Mouse (Mus musculus) cerebellum, adult 2 months (tissue): ENCODE results near the gene Stard13.

Experiments used
- CTCF ChIP-seq: fragments of 200-500 bp; IDR thresholded peaks from 2 replicates; pipeline ENCODE4 v1.5.1; 2011; ENCODE audit warnings: low read depth, mild to moderate bottlenecking, control low read depth, low read length, moderate library complexity, borderline replicate concordance; ENCODE audit not compliant: insufficient read depth
- POLR2A ChIP-seq: fragments of 200-500 bp; IDR thresholded peaks from 2 replicates; pipeline ENCODE4 v1.6.1; 2011; ENCODE audit warnings: low read length, control low read depth, borderline replicate concordance; ENCODE audit not compliant: insufficient read depth

DNA sequence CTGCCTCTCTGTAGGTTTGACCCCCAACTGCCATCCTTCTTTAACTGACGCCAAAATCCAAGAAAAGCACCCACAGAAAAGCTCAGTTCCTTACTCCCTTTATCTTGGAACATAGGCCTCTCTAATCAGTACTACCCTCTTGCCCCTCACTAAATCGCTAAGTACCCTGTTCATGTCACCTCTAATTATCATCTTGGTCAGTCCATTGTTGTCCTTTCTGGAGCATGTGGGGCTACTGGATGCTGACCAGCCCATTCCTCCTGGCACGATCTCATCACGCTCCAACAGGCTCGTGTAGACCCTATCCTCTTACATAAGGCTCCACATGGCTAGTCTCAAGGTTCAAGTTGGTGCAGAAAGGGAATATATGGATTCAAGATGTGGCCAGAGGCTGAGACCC, 2.8 kb upstream of the Stard13 start:
- no peak for TF ChIP-seq POLR2A
- no peak for TF ChIP-seq CTCF
